Mouse (Mus musculus) cerebellum, adult (tissue): Measurements from ENCODE around the gene Olfr640.

ENCODE experiments used
- ATAC-seq: cut with Nextera tagmentation; 2 replicates; pipeline ENCODE4 v1.9.2; 2017; ENCODE audit warnings: mild to moderate bottlenecking, moderate library complexity, mixed read lengths; ENCODE audit not compliant: insufficient number of reproducible peaks, low FRiP score, low TSS enrichment

Gene Olfr640

GRCm38 (mm10) chr7:104025473-104025872, at the start of gene Olfr640:
TSS of gene Olfr640 (minus strand) at chr7:104025573.
- ATAC-seq = no peak

GRCm38 (mm10) chr7:104071769-104072168, 46.4 kb upstream of the Olfr640 start, which contains the start of gene Olfr644:
TSS of gene Olfr644 (minus strand) at chr7:104071869.
- no peak for ATAC-seq

GRCm38 (mm10) chr7:104061345-104061744, 36.0 kb upstream of the Olfr640 start, which contains the start of gene 4930516K23Rik:
TSS of gene 4930516K23Rik (minus strand) at chr7:104061445.
- ATAC-seq = no peak

GRCm38 (mm10) chr7:104059215-104059614, 33.8 kb upstream of the Olfr640 start:
- no peak for ATAC-seq

GRCm38 (mm10) chr7:104052566-104052965, 27.2 kb upstream of the Olfr640 start, which contains the start of gene Olfr642:
TSS of gene Olfr642 (minus strand) at chr7:104052666.
- no peak for ATAC-seq

- no peak for ATAC-seq
These were observed 25.4 kb upstream of the Olfr640 start for GRCm38 (mm10) chr7:104050745-104051144.

- ATAC-seq = no peak
These were observed 9.8 kb upstream of the Olfr640 start, which contains the start of gene Olfr641 for GRCm38 (mm10) chr7:104035145-104035544. TSS of gene Olfr641 (plus strand) at chr7:104035445.

GRCm38 (mm10) chr7:104026978-104027377, 1.6 kb upstream of the Olfr640 start:
- no peak for ATAC-seq

GRCm38 (mm10) chr7:104021651-104022050, 3.7 kb downstream of the Olfr640 start:
- no peak for ATAC-seq

- ATAC-seq = no peak
These were observed 6.4 kb downstream of the Olfr640 start for GRCm38 (mm10) chr7:104018953-104019352.

- no peak for ATAC-seq
These were observed 8.2 kb downstream of the Olfr640 start, which contains the start of gene Olfr639 for GRCm38 (mm10) chr7:104017203-104017602. TSS of gene Olfr639 (minus strand) at chr7:104017303.

GRCm38 (mm10) chr7:103999124-103999523, 26.2 kb downstream of the Olfr640 start:
- no peak for ATAC-seq

GRCm38 (mm10) chr7:103998446-103998845, 26.9 kb downstream of the Olfr640 start, which contains the start of gene Olfr638:
TSS of gene Olfr638 (plus strand) at chr7:103998746.
- no peak for ATAC-seq

GRCm38 (mm10) chr7:103971782-103972181, 53.6 kb downstream of the Olfr640 start:
- no peak for ATAC-seq

GRCm38 (mm10) chr7:103970852-103971251, 54.5 kb downstream of the Olfr640 start, which contains the start of gene Olfr635:
TSS of gene Olfr635 (plus strand) at chr7:103971152.
- ATAC-seq = no peak
